Mouse (Mus musculus) kidney, postnatal 0 days (tissue): ENCODE measurements around the gene Myo5a. TPM values are rescaled to one million over a fixed set of nuclear protein-coding genes. Genes with fewer than 3 reads are reported as not detected.

Experiments
- ATAC-seq: fragments of 200-750 bp; cut with Nextera tagmentation; replicated peaks from 2 replicates; pipeline ENCODE4 v1.8.0; 2017; ENCODE audit warnings: low read depth, moderate number of reproducible peaks, moderate TSS enrichment, moderate library complexity; ENCODE audit not compliant: low FRiP score
- DNase-seq: peaks from one replicate; pipeline ENCODE4 v3.0.0-alpha.2; 2016; ENCODE audit warnings: low spot score
- H3K27ac ChIP-seq: fragments of 300-500 bp; sonication (generic); 2 replicates; pipeline ENCODE4 v1.5.1; 2014; ENCODE audit warnings: mild to moderate bottlenecking
- H3K27me3 ChIP-seq: fragments of 300-500 bp; sonication (generic); 2 replicates; pipeline ENCODE4 v1.6.1; 2014; ENCODE audit warnings: low read length, mixed read lengths; ENCODE audit not compliant: insufficient read depth
- H3K36me3 ChIP-seq: fragments of 300-500 bp; sonication (generic); 2 replicates; pipeline ENCODE4 v1.6.1; 2014; ENCODE audit warnings: low read length, mixed read lengths; ENCODE audit not compliant: insufficient read depth
- H3K4me1 ChIP-seq: fragments of 300-500 bp; sonication (generic); replicated peaks from 2 replicates; pipeline ENCODE4 v1.6.1; 2014; ENCODE audit warnings: antibody characterized with exemption, low read length, mixed read lengths; ENCODE audit not compliant: insufficient read depth
- H3K4me2 ChIP-seq: fragments of 300-500 bp; sonication (generic); 2 replicates; pipeline ENCODE4 v1.6.1; 2014; ENCODE audit warnings: mild to moderate bottlenecking, low read length, moderate library complexity, mixed read lengths
- H3K4me3 ChIP-seq: fragments of 300-500 bp; sonication (generic); replicated peaks from 2 replicates; pipeline ENCODE4 v1.5.1; 2014; ENCODE audit warnings: low read depth, low read length
- H3K9ac ChIP-seq: fragments of 300-500 bp; sonication (generic); 2 replicates; pipeline ENCODE4 v1.6.1; 2014; ENCODE audit warnings: low read depth, low read length
- H3K9me3 ChIP-seq: fragments of 300-500 bp; sonication (generic); replicated peaks from 2 replicates; pipeline ENCODE4 v1.6.1; 2016; ENCODE audit warnings: low read length, inconsistent platforms, mixed read lengths
- CTCF ChIP-seq: IDR thresholded peaks from 2 replicates; pipeline ENCODE4 v1.5.1; 2016; ENCODE audit warnings: antibody characterized with exemption, low read depth, mild to moderate bottlenecking, moderate library complexity
- WGBS: fragments of 180-500 bp; shearing (Covaris S2); extraction: QIAGEN DNeasy Blood & Tissue Kit; methylation state at CpG from one replicate; pipeline ENCODE4 v1.1.7; 2014; 5-methylcytosine and 5-hydroxymethylcytosine counted together
- polyA plus RNA-seq: library from polyadenylated mRNA; unstranded; fragments of >200 nt; fragmentation: Nextera tagmentation; extraction: Ambion mirVana; gene quantifications from 2 replicates; pipeline ENCODE4 v1.2.1, GENCODE M21; 2015

Gene Myo5a
- polyA plus RNA-seq, 1 experiment from 2014 or later: 11.8 TPM

- peak overlapping the region; percentile 78; the same call in 1 of the 2 replicates for H3K27ac ChIP-seq
- no peaks in the 10 kb centered on the region for H3K36me3 ChIP-seq
- DNase-seq (no peak), ATAC-seq (peak; percentile 65)
- H3K27me3 ChIP-seq: no peaks in the 10 kb centered on the region
- WGBS: 68% methylated on average over 14 of the region's 14 CpGs
- H3K9ac ChIP-seq: no peak overlapping the region
- no peaks in the 10 kb centered on the region for H3K9me3 ChIP-seq
- no peak overlapping the region for H3K4me3 ChIP-seq
- 0 out of 2 replicates have a peak, but pooled peaks cover 21% of the 10 kb centered on the region for H3K4me1 ChIP-seq
- H3K4me2 ChIP-seq: no peak overlapping the region
- TF ChIP-seq CTCF: no peak
Observed at GRCm38 (mm10) chr9:75255820-75256545, 185.2 kb downstream of the Myo5a start.

GRCm38 (mm10) chr9:75258792-75259191 is 188.0 kb downstream of the Myo5a start:
- Histone ChIP-seq H3K4me3 (no peak overlapping the region), H3K9ac (no peak overlapping the region), H3K27ac (no peak overlapping the region), H3K4me2 (no peak overlapping the region), H3K9me3 (no peaks in the 10 kb centered on the region), H3K27me3 (no peaks in the 10 kb centered on the region), H3K4me1 (0 out of 2 replicates have a peak, but pooled peaks cover 19% of the 10 kb centered on the region), H3K36me3 (no peaks in the 10 kb centered on the region)
- ATAC-seq (no peak), DNase-seq (no peak)
- TF ChIP-seq CTCF: no peak
- WGBS: 73% methylated on average over 4 of the region's 4 CpGs

GRCm38 (mm10) chr9:75259656-75260055 is 188.8 kb downstream of the Myo5a start:
- no peaks in the 10 kb centered on the region for H3K36me3 ChIP-seq
- no peaks in the 10 kb centered on the region for H3K9me3 ChIP-seq
- H3K4me3 ChIP-seq: no peak overlapping the region
- no peak overlapping the region for H3K27ac ChIP-seq
- ATAC-seq: no peak
- H3K9ac ChIP-seq: no peak overlapping the region
- H3K27me3 ChIP-seq: no peaks in the 10 kb centered on the region
- H3K4me1 ChIP-seq: 0 out of 2 replicates have a peak, but pooled peaks cover 11% of the 10 kb centered on the region
- DNase-seq: no peak
- WGBS: 91% methylated on average over 4 of the region's 4 CpGs
- no peak overlapping the region for H3K4me2 ChIP-seq
- TF ChIP-seq CTCF: peak; percentile 47

- Histone ChIP-seq H3K36me3 (no peaks in the 10 kb centered on the region), H3K27ac (no peak overlapping the region), H3K9me3 (no peaks in the 10 kb centered on the region), H3K4me2 (no peak overlapping the region), H3K4me3 (no peak overlapping the region), H3K4me1 (no peaks in the 10 kb centered on the region), H3K27me3 (no peaks in the 10 kb centered on the region), H3K9ac (no peak overlapping the region)
- DNase-seq: no peak
- no peak for ATAC-seq
- no peak for TF ChIP-seq CTCF
- 25% methylated on average over 8 of the region's 8 CpGs for WGBS
Observed at GRCm38 (mm10) chr9:75261332-75261872, 190.6 kb downstream of the Myo5a start.

GRCm38 (mm10) chr9:75262235-75262826 is 191.5 kb downstream of the Myo5a start:
- Histone ChIP-seq H3K27ac (no peak overlapping the region), H3K36me3 (no peaks in the 10 kb centered on the region), H3K4me2 (no peak overlapping the region), H3K9ac (no peak overlapping the region), H3K9me3 (no peaks in the 10 kb centered on the region), H3K27me3 (no peaks in the 10 kb centered on the region), H3K4me3 (no peak overlapping the region), H3K4me1 (no peaks in the 10 kb centered on the region)
- DNase-seq (peak; percentile 43), ATAC-seq (no peak)
- peak; percentile 57 for TF ChIP-seq CTCF
- 63% methylated on average over 8 of the region's 8 CpGs for WGBS

- ATAC-seq (peak; percentile 68; the same call in 1 of the 2 replicates), DNase-seq (no peak)
- TF ChIP-seq CTCF: no peak
- no peaks in the 10 kb centered on the region for H3K9me3 ChIP-seq
- no peaks in the 10 kb centered on the region for H3K4me1 ChIP-seq
- H3K36me3 ChIP-seq: no peaks in the 10 kb centered on the region
- no peak overlapping the region for H3K4me3 ChIP-seq
- 55% methylated on average over 3 of the region's 3 CpGs for WGBS
- H3K9ac ChIP-seq: no peak overlapping the region
- H3K27ac ChIP-seq: no peak overlapping the region
- H3K27me3 ChIP-seq: no peaks in the 10 kb centered on the region
- no peak overlapping the region for H3K4me2 ChIP-seq
Observed at GRCm38 (mm10) chr9:75264008-75264718, 193.3 kb downstream of the Myo5a start.
